Mouse (Mus musculus) liver, embryonic 14.5 days (tissue): ENCODE results near the gene Prkaca. TPM values are rescaled to one million over a fixed set of nuclear protein-coding genes. Genes with fewer than 3 reads are reported as not detected.

Experiments used
- ATAC-seq: fragments of 200-750 bp; cut with Nextera tagmentation; 2 replicates; pipeline ENCODE4 v1.8.0; 2017; ENCODE audit warnings: moderate number of reproducible peaks, mild to moderate bottlenecking, moderate library complexity; ENCODE audit not compliant: insufficient read depth
- DNase-seq, 3 experiments: peaks; one replicate each; pipeline ENCODE4 v3.0.0-alpha.2; 2012 to 2013; ENCODE audit warnings: low read depth in 3 of 3, low spot score in 3 of 3
- H3K27ac ChIP-seq: fragments of 300-500 bp; sonication (generic); 2 replicates; pipeline ENCODE4 v1.5.1; 2014; ENCODE audit warnings: moderate library complexity, mild to moderate bottlenecking, control low read depth, inconsistent platforms
- H3K27me3 ChIP-seq: fragments of 300-500 bp; sonication (generic); 2 replicates; pipeline ENCODE4 v1.6.1; 2014; ENCODE audit warnings: mild to moderate bottlenecking, low read length, moderate library complexity; ENCODE audit not compliant: control insufficient read depth, insufficient read depth
- H3K36me3 ChIP-seq: fragments of 300-500 bp; sonication (generic); replicated peaks from 2 replicates; pipeline ENCODE4 v1.6.1; 2014; ENCODE audit warnings: low read depth; ENCODE audit not compliant: control insufficient read depth, insufficient read depth
- H3K4me1 ChIP-seq, 2 experiments: fragments of 200-500 bp in 1 of 2; fragments of 300-500 bp in 1 of 2; sonication (generic) in 1 of 2; replicated peaks; 2 replicates each; pipeline ENCODE4 v1.6.1; 2012 to 2014; ENCODE audit warnings: antibody characterized with exemption in 1 of 2, inconsistent platforms in 1 of 2, low read length in 1 of 2; ENCODE audit not compliant: control insufficient read depth in 2 of 2, insufficient read depth in 2 of 2
- H3K4me2 ChIP-seq: fragments of 300-500 bp; sonication (generic); 2 replicates; pipeline ENCODE4 v1.6.1; 2014; ENCODE audit warnings: low read depth, mild to moderate bottlenecking, control low read depth, moderate library complexity
- H3K4me3 ChIP-seq, 2 experiments: fragments of 200-500 bp in 1 of 2; fragments of 300-500 bp in 1 of 2; sonication (generic) in 1 of 2; 2 replicates each; pipeline ENCODE4 v1.5.1; 2012 to 2014; ENCODE audit warnings: low read depth in 2 of 2, low read length in 2 of 2, mild to moderate bottlenecking in 2 of 2, control low read depth in 1 of 2, inconsistent platforms in 1 of 2, moderate library complexity in 1 of 2; ENCODE audit not compliant: insufficient read depth in 1 of 2
- H3K9ac ChIP-seq: fragments of 300-500 bp; sonication (generic); replicated peaks from 2 replicates; pipeline ENCODE4 v1.6.1; 2014; ENCODE audit warnings: mild to moderate bottlenecking, control low read depth, moderate library complexity
- H3K9me3 ChIP-seq: fragments of 300-500 bp; sonication (generic); 2 replicates; pipeline ENCODE4 v1.6.1; 2016; ENCODE audit warnings: low read length, mixed read lengths; ENCODE audit not compliant: control insufficient read depth
- CTCF ChIP-seq: IDR thresholded peaks from 2 replicates; pipeline ENCODE4 v1.5.1; 2016; ENCODE audit warnings: antibody characterized with exemption, low read depth, control low read depth
- EP300 ChIP-seq: IDR thresholded peaks from 2 replicates; pipeline ENCODE4 v1.6.1; 2016; ENCODE audit warnings: antibody characterized with exemption, low read depth
- WGBS: fragments of 180-500 bp; shearing (Covaris S2); extraction: QIAGEN DNeasy Blood & Tissue Kit; methylation state at CpG from one replicate; pipeline ENCODE4 v1.1.7; 2014; ENCODE audit not compliant: insufficient replicate concordance; 5-methylcytosine and 5-hydroxymethylcytosine counted together
- polyA plus RNA-seq, 2 experiments: library from polyadenylated mRNA; depleted of rRNA in 1 of 2; stranded (reverse) in 1 of 2; unstranded in 1 of 2; fragments of >200 nt; fragmentation: Nextera tagmentation in 1 of 2; extraction: Ambion mirVana in 1 of 2; gene quantifications; 2 replicates each; pipeline versions ENCODE4 v1.2.1 to v1.2.3; 2012 to 2014

The Prkaca gene
- polyA plus RNA-seq, 2 experiments: 24.8 to 30.6 TPM

- 1% methylated on average over 44 of the region's 45 CpGs for WGBS
- DNase-seq: no peak
- H3K4me1 ChIP-seq: no peaks in the 10 kb centered on the region
- TF ChIP-seq EP300 (no peak), CTCF (no peak)
- no peaks in the 10 kb centered on the region; the same call in 1 of the 2 replicates for H3K9me3 ChIP-seq
- peaks cover 42% of the 10 kb centered on the region for H3K27me3 ChIP-seq
- H3K36me3 ChIP-seq: no peaks in the 10 kb centered on the region
- ATAC-seq: no peak
- H3K4me2 ChIP-seq: peak within 1 kb of the TSS; percentile 67
- H3K4me3 ChIP-seq: peak within 1 kb of the TSS; percentile 33 to 47
- no peak within 1 kb of the TSS for H3K9ac ChIP-seq
- H3K27ac ChIP-seq: no peak within 1 kb of the TSS
Observed at GRCm38 (mm10) chr8:84011705-84012498, 39.1 kb downstream of the Prkaca start, which contains the start of gene 2210011C24Rik. Gene 2210011C24Rik, minus strand, starts transcription at chr8:84012171.

- no peaks in the 10 kb centered on the region for H3K4me1 ChIP-seq
- no peak overlapping the region for H3K27ac ChIP-seq
- H3K36me3 ChIP-seq: no peaks in the 10 kb centered on the region
- TF ChIP-seq EP300 (no peak), CTCF (no peak)
- H3K27me3 ChIP-seq: peaks cover 42% of the 10 kb centered on the region
- no peak for DNase-seq
- WGBS: 11% methylated on average over 35 of the region's 35 CpGs
- H3K9me3 ChIP-seq: no peaks in the 10 kb centered on the region; the same call in 1 of the 2 replicates
- no peak overlapping the region for H3K9ac ChIP-seq
- no peak for ATAC-seq
- peak overlapping the region in 1 of 2 experiments; percentile 47; a peak in 2 of 4 replicates for H3K4me3 ChIP-seq
- H3K4me2 ChIP-seq: peak overlapping the region; percentile 67
Observed at GRCm38 (mm10) chr8:84012499-84013165, 39.8 kb downstream of the Prkaca start.

GRCm38 (mm10) chr8:84015833-84016232 is 43.0 kb downstream of the Prkaca start:
- TF ChIP-seq EP300: no peak
- peak; percentile 27 for TF ChIP-seq CTCF
- DNase-seq: no peak
- Histone ChIP-seq H3K27ac (no peak overlapping the region), H3K4me3 (no peak overlapping the region), H3K4me1 (no peaks in the 10 kb centered on the region), H3K9ac (no peak overlapping the region), H3K36me3 (no peaks in the 10 kb centered on the region), H3K9me3 (no peaks in the 10 kb centered on the region; the same call in 1 of the 2 replicates), H3K4me2 (no peak overlapping the region), H3K27me3 (peaks cover 34% of the 10 kb centered on the region)
- ATAC-seq: no peak
- WGBS: 77% methylated on average over 5 of the region's 5 CpGs

- Histone ChIP-seq H3K27me3 (peaks cover 23% of the 10 kb centered on the region), H3K9me3 (no peaks in the 10 kb centered on the region; the same call in 1 of the 2 replicates), H3K36me3 (no peaks in the 10 kb centered on the region), H3K4me1 (no peaks in the 10 kb centered on the region), H3K4me2 (no peak overlapping the region), H3K9ac (no peak overlapping the region), H3K4me3 (no peak overlapping the region), H3K27ac (no peak overlapping the region)
- no peak for ATAC-seq
- TF ChIP-seq CTCF (no peak), EP300 (no peak)
- WGBS: 62% methylated on average over 9 of the region's 9 CpGs
- DNase-seq: no peak
Observed at GRCm38 (mm10) chr8:84019738-84020137, 46.9 kb downstream of the Prkaca start.

GRCm38 (mm10) chr8:84021096-84021495 is 48.3 kb downstream of the Prkaca start, which contains the start of gene Palm3:
Gene Palm3, plus strand, starts transcription at chr8:84021471.
- TF ChIP-seq CTCF: no peak
- TF ChIP-seq EP300: no peak
- H3K4me2 ChIP-seq: no peak within 1 kb of the TSS
- H3K27me3 ChIP-seq: peaks cover 32% of the 10 kb centered on the region
- no peak within 1 kb of the TSS for H3K27ac ChIP-seq
- DNase-seq (no peak), ATAC-seq (no peak)
- WGBS: 15% methylated on average over 18 of the region's 18 CpGs
- H3K4me3 ChIP-seq: no peak within 1 kb of the TSS
- no peaks in the 10 kb centered on the region for H3K9me3 ChIP-seq
- H3K4me1 ChIP-seq: peaks cover 0 to 2% of the 10 kb centered on the region in 2 experiments; a peak in 1 of 4 replicates
- no peaks in the 10 kb centered on the region for H3K36me3 ChIP-seq
- no peak within 1 kb of the TSS for H3K9ac ChIP-seq
